18 mouse cellular contexts compared by ENCODE assay signal in the genomic region with DNA sequence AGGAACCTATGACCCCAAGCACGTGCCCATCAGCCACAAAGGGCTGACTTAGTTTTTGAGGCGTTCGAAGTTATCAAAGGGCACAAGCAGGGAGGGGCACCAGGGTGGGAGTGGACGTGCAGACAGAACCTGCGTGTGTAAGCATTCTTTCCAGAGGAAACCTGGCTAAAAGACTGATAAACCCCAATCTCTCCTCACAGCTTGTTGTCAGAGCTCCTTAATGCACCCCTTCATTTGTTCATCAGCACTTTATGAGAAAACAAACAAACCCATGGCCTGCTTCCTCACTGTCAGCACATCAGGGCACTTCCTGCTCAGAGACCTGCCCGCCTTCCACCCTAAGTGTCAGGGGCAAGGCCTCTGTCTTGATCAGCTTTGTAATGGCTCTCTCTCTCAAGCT.
DNase-seq lines count a peak whose midpoint lies in the region; ATAC-seq and TF ChIP-seq lines count a peak whose summit lies in the region.
"Had no signal": no experiment of that assay in that cellular context is flagged by ENCODE, and none has a peak within 500 bp of the region (broad histone marks: within the 10 kb centered on the region; RNA-seq: fewer than 3 reads in every experiment).

No protein-coding gene starts in this region.

- no peaks in the 10 kb centered on the region for H3K27me3 ChIP-seq in midbrain, embryonic 11.5 days (ENCODE audit: control insufficient read depth, insufficient read depth, low read length)
- H3K27me3 ChIP-seq in midbrain, postnatal 0 days (ENCODE audit: insufficient read depth, low read length) = no peaks in the 10 kb centered on the region
- H3K27me3 ChIP-seq in liver, embryonic 12.5 days (replicated peaks) = peaks cover 24% of the 10 kb centered on the region
- H3K27me3 ChIP-seq in stomach, embryonic 15.5 days (replicated peaks) = no peaks in the 10 kb centered on the region
- H3K27me3 ChIP-seq in forebrain, postnatal 0 days (ENCODE audit: insufficient read depth, low read length) = no peaks in the 10 kb centered on the region
- H3K27me3 ChIP-seq: neural tube, embryonic 13.5 days had no signal

- H3K9me3 ChIP-seq in midbrain, embryonic 11.5 days (ENCODE audit: control insufficient read depth, low read length) = no peaks in the 10 kb centered on the region
- no peaks in the 10 kb centered on the region for H3K9me3 ChIP-seq in midbrain, postnatal 0 days (ENCODE audit: low read length)
- no peaks in the 10 kb centered on the region for H3K9me3 ChIP-seq in liver, embryonic 12.5 days (replicated peaks)
- no peaks in the 10 kb centered on the region for H3K9me3 ChIP-seq in stomach, embryonic 15.5 days
- H3K9me3 ChIP-seq in forebrain, postnatal 0 days (ENCODE audit: low read length) = no peaks in the 10 kb centered on the region
- H3K9me3 ChIP-seq: limb, embryonic 13.5 days; midbrain, embryonic 10.5 days; neural tube, embryonic 13.5 days had no signal

- no peak for ATAC-seq in midbrain, embryonic 11.5 days (ENCODE audit: low FRiP score)
- no peak for ATAC-seq in midbrain, postnatal 0 days (ENCODE audit: low FRiP score)
- ATAC-seq in common myeloid progenitor, adult 5-6 weeks (replicated peaks; ENCODE audit: low read depth, poor library complexity, severe bottlenecking) = peak; percentile 84
- ATAC-seq in liver, embryonic 12.5 days = peak; percentile 90
- ATAC-seq in stomach, embryonic 15.5 days (ENCODE audit: insufficient read depth, low FRiP score, low read depth) = peak; percentile 58; the same call in 1 of the 2 replicates
- no peak for ATAC-seq in forebrain, postnatal 0 days
- ATAC-seq: lung, postnatal 0 days had no signal

- H3K4me1 ChIP-seq in midbrain, embryonic 11.5 days (ENCODE audit: control insufficient read depth, insufficient read depth, low read length) = no peaks in the 10 kb centered on the region
- no peaks in the 10 kb centered on the region for H3K4me1 ChIP-seq in midbrain, postnatal 0 days (ENCODE audit: insufficient read depth, low read length)
- H3K4me1 ChIP-seq in liver, embryonic 12.5 days = peaks cover 41% of the 10 kb centered on the region
- peaks cover 4% of the 10 kb centered on the region; the same call in 1 of the 2 replicates for H3K4me1 ChIP-seq in stomach, embryonic 15.5 days
- no peaks in the 10 kb centered on the region for H3K4me1 ChIP-seq in forebrain, postnatal 0 days (ENCODE audit: insufficient read depth)
- H3K4me1 ChIP-seq: neural tube, embryonic 13.5 days had no signal

- WGBS in midbrain, embryonic 11.5 days = 52% methylated on average over 6 of the region's 6 CpGs
- 69% methylated on average over 6 of the region's 6 CpGs for WGBS in midbrain, postnatal 0 days
- WGBS in liver, embryonic 12.5 days (ENCODE audit: insufficient replicate concordance) = 7% methylated on average over 6 of the region's 6 CpGs
- 39% methylated on average over 6 of the region's 6 CpGs for WGBS in stomach, embryonic 15.5 days
- WGBS in forebrain, postnatal 0 days = 64% methylated on average over 6 of the region's 6 CpGs

- no peak for TF ChIP-seq CTCF in midbrain, postnatal 0 days (IDR thresholded peaks at IDR 0.05)
- TF ChIP-seq CTCF in forebrain, postnatal 0 days (IDR thresholded peaks at IDR 0.05; ENCODE audit: low read depth) = no peak

- no peak overlapping the region for H3K9ac ChIP-seq in midbrain, embryonic 11.5 days (ENCODE audit: low read length)
- H3K9ac ChIP-seq in midbrain, postnatal 0 days (replicated peaks; ENCODE audit: low read length, poor library complexity, severe bottlenecking) = no peak overlapping the region
- no peak overlapping the region for H3K9ac ChIP-seq in liver, embryonic 12.5 days
- no peak overlapping the region for H3K9ac ChIP-seq in stomach, embryonic 15.5 days
- H3K9ac ChIP-seq in forebrain, postnatal 0 days = no peak overlapping the region
- H3K9ac ChIP-seq: hindbrain, embryonic 14.5 days; limb, embryonic 13.5 days; neural tube, embryonic 13.5 days had no signal

- no peak overlapping the region for H3K27ac ChIP-seq in midbrain, embryonic 11.5 days (ENCODE audit: low read depth, low read length)
- no peak overlapping the region for H3K27ac ChIP-seq in midbrain, postnatal 0 days (ENCODE audit: low read depth, low read length)
- H3K27ac ChIP-seq in liver, embryonic 12.5 days = peak overlapping the region; percentile 68
- H3K27ac ChIP-seq in stomach, embryonic 15.5 days = no peak overlapping the region
- H3K27ac ChIP-seq in forebrain, postnatal 0 days (ENCODE audit: low read depth, low read length) = no peak overlapping the region
- H3K27ac ChIP-seq: hindbrain, embryonic 14.5 days; kidney, postnatal 0 days; layer of hippocampus, adult 2 months; limb, embryonic 13.5 days; midbrain, embryonic 10.5 days; neural tube, embryonic 13.5 days had no signal

- no peak overlapping the region for H3K4me2 ChIP-seq in midbrain, embryonic 11.5 days
- H3K4me2 ChIP-seq in midbrain, postnatal 0 days (ENCODE audit: low read depth, low read length, poor library complexity, severe bottlenecking) = no peak overlapping the region
- H3K4me2 ChIP-seq in liver, embryonic 12.5 days = 0 out of 2 replicates have a peak overlapping the region, but pooled peaks have one; percentile 4
- no peak overlapping the region for H3K4me2 ChIP-seq in stomach, embryonic 15.5 days
- H3K4me2 ChIP-seq in forebrain, postnatal 0 days (ENCODE audit: low read depth) = no peak overlapping the region
- H3K4me2 ChIP-seq: hindbrain, embryonic 14.5 days; limb, embryonic 13.5 days; neural tube, embryonic 13.5 days had no signal

- DNase-seq in midbrain, embryonic 11.5 days (ENCODE audit: low spot score, missing footprints) = peak; percentile 61
- no peak for DNase-seq in midbrain, postnatal 0 days (ENCODE audit: low spot score)
- no peak for DNase-seq in forebrain, postnatal 0 days
- DNase-seq in left cerebral cortex, adult 9 months (ENCODE audit: low spot score in 2 of 2) = no peak
- DNase-seq in layer of hippocampus, adult 8-10 months (ENCODE audit: low spot score in 2 of 2) = no peak
- DNase-seq: adrenal gland, adult 2 months; cerebellum, adult 9-10 months; kidney, adult 11 months had no signal

- no peaks in the 10 kb centered on the region for H3K36me3 ChIP-seq in midbrain, embryonic 11.5 days (ENCODE audit: control insufficient read depth, insufficient read depth, low read length)
- H3K36me3 ChIP-seq in midbrain, postnatal 0 days (ENCODE audit: insufficient read depth, low read length) = no peaks in the 10 kb centered on the region
- H3K36me3 ChIP-seq in liver, embryonic 12.5 days = no peaks in the 10 kb centered on the region
- H3K36me3 ChIP-seq in stomach, embryonic 15.5 days = no peaks in the 10 kb centered on the region
- H3K36me3 ChIP-seq in forebrain, postnatal 0 days (ENCODE audit: insufficient read depth) = no peaks in the 10 kb centered on the region
- H3K36me3 ChIP-seq: limb, embryonic 13.5 days; midbrain, embryonic 10.5 days; neural tube, embryonic 13.5 days had no signal

- no peak overlapping the region for H3K4me3 ChIP-seq in midbrain, embryonic 11.5 days (ENCODE audit: low read depth, low read length)
- no peak overlapping the region for H3K4me3 ChIP-seq in midbrain, postnatal 0 days (ENCODE audit: low read depth, low read length)
- no peak overlapping the region for H3K4me3 ChIP-seq in liver, embryonic 12.5 days
- H3K4me3 ChIP-seq in stomach, embryonic 15.5 days (replicated peaks) = no peak overlapping the region
- no peak overlapping the region for H3K4me3 ChIP-seq in forebrain, postnatal 0 days (ENCODE audit: low read depth, low read length)
- H3K4me3 ChIP-seq: layer of hippocampus, adult 2 months; limb, embryonic 13.5 days; midbrain, embryonic 10.5 days; neural tube, embryonic 13.5 days had no signal

Comparison
In these comparisons a context has a peak if more than half of its experiments do, and no peak if none do; other contexts are left out.
1. ATAC-seq: peak in common myeloid progenitor, adult 5-6 weeks (single experiment), liver, embryonic 12.5 days (single experiment) and stomach, embryonic 15.5 days (single experiment); none in midbrain, embryonic 11.5 days (single experiment), midbrain, postnatal 0 days (single experiment) and forebrain, postnatal 0 days (single experiment).